Mouse (Mus musculus): Measurements from ENCODE around the gene Mrpl4.

The Mrpl4 gene

GRCm38 (mm10) chr9:21018600-21018999 lies 16.1 kb downstream of the Mrpl4 start:
- no peak for DNase-seq

GRCm38 (mm10) chr9:21021363-21021762 lies 18.8 kb downstream of the Mrpl4 start:
- no peak for DNase-seq

- no peak for DNase-seq
Measured at GRCm38 (mm10) chr9:21022288-21022687, 19.8 kb downstream of the Mrpl4 start.

GRCm38 (mm10) chr9:21022726-21023125 lies 20.2 kb downstream of the Mrpl4 start:
- DNase-seq: no peak

GRCm38 (mm10) chr9:21025258-21025810 lies 22.8 kb downstream of the Mrpl4 start:
- no peak for DNase-seq

- no peak for DNase-seq
Measured at GRCm38 (mm10) chr9:21026849-21027248, 24.3 kb downstream of the Mrpl4 start.

GRCm38 (mm10) chr9:21027774-21028290 lies 25.3 kb downstream of the Mrpl4 start:
- no peak for DNase-seq

GRCm38 (mm10) chr9:21028560-21029110 lies 26.1 kb downstream of the Mrpl4 start:
- no peak for DNase-seq

- peak; percentile 38 for DNase-seq
Measured at GRCm38 (mm10) chr9:21029291-21030054, 26.9 kb downstream of the Mrpl4 start, which contains the start of gene Icam4. Gene Icam4 (plus strand): TSS chr9:21029373.

GRCm38 (mm10) chr9:21030055-21030600 lies 27.6 kb downstream of the Mrpl4 start:
- no peak for DNase-seq

GRCm38 (mm10) chr9:21030781-21031250 lies 28.3 kb downstream of the Mrpl4 start:
- DNase-seq: peak; percentile 70

- DNase-seq: no peak
Measured at GRCm38 (mm10) chr9:21031251-21031895, 28.8 kb downstream of the Mrpl4 start.

GRCm38 (mm10) chr9:21031896-21032351 lies 29.4 kb downstream of the Mrpl4 start, which contains the start of gene Icam5:
Gene Icam5 (plus strand): TSS chr9:21032073.
- no peak for DNase-seq

- no peak for DNase-seq
Measured at GRCm38 (mm10) chr9:21032491-21032890, 30.0 kb downstream of the Mrpl4 start.

- DNase-seq: no peak
Measured at GRCm38 (mm10) chr9:21033136-21033535, 30.6 kb downstream of the Mrpl4 start.

- DNase-seq: no peak
Measured at GRCm38 (mm10) chr9:21034481-21035085, 32.0 kb downstream of the Mrpl4 start.

- DNase-seq: no peak
Measured at GRCm38 (mm10) chr9:21035586-21035985, 33.0 kb downstream of the Mrpl4 start.

- no peak for DNase-seq
Measured at GRCm38 (mm10) chr9:21036161-21036560, 33.6 kb downstream of the Mrpl4 start.

GRCm38 (mm10) chr9:21036666-21037065 lies 34.1 kb downstream of the Mrpl4 start:
- no peak for DNase-seq

GRCm38 (mm10) chr9:21037481-21037891 lies 34.9 kb downstream of the Mrpl4 start:
- no peak for DNase-seq

- no peak for DNase-seq
Measured at GRCm38 (mm10) chr9:21039779-21040178, 37.2 kb downstream of the Mrpl4 start.

GRCm38 (mm10) chr9:21041308-21041707 lies 38.8 kb downstream of the Mrpl4 start:
- no peak for DNase-seq
